Mouse (Mus musculus): Measurements from ENCODE around the gene Polr2h.

GRCm38 (mm10) chr16:20693111-20693701 is 24.3 kb upstream of the Polr2h start, which contains the start of gene Fam131a:
- no peak for TF ChIP-seq CTCF (IDR thresholded peaks at IDR 0.05; ENCODE audit: control insufficient read depth, insufficient read depth, insufficient read length)
- TF ChIP-seq MYOD1 (IDR thresholded peaks at IDR 0.05; ENCODE audit: control insufficient read depth, insufficient read length, low read depth) = no peak
- TF ChIP-seq CEBPB (IDR thresholded peaks at IDR 0.05; ENCODE audit: low read depth) = no peak

Data from C2C12 (cell line).